Mouse (Mus musculus) urinary bladder, postnatal 14 days (tissue): ENCODE results near the gene Pgc.

Source experiments
- DNase-seq: peaks from one replicate; pipeline ENCODE4 v3.0.0; 2021; ENCODE audit warnings: low spot score

Gene Pgc

GRCm38 (mm10) chr17:47750101-47750500 lies 23.5 kb downstream of the Pgc start:
- DNase-seq, result no peak

GRCm38 (mm10) chr17:47751811-47752210 lies 25.2 kb downstream of the Pgc start:
- DNase-seq, result no peak

GRCm38 (mm10) chr17:47753130-47753775 lies 26.6 kb downstream of the Pgc start:
- no peak for DNase-seq

GRCm38 (mm10) chr17:47754246-47754645 lies 27.6 kb downstream of the Pgc start:
- DNase-seq, result peak; percentile 64

- DNase-seq, result no peak
Measured at GRCm38 (mm10) chr17:47756366-47756765, 29.7 kb downstream of the Pgc start.

- DNase-seq, result no peak
Measured at GRCm38 (mm10) chr17:47757056-47757610, 30.5 kb downstream of the Pgc start.

GRCm38 (mm10) chr17:47759702-47760410 lies 33.2 kb downstream of the Pgc start:
- DNase-seq, result peak; percentile 43

- no peak for DNase-seq
Measured at GRCm38 (mm10) chr17:47762028-47762427, 35.4 kb downstream of the Pgc start.

- DNase-seq, result peak; percentile 76
Measured at GRCm38 (mm10) chr17:47762518-47763340, 36.1 kb downstream of the Pgc start.

- no peak for DNase-seq
Measured at GRCm38 (mm10) chr17:47765986-47766385, 39.3 kb downstream of the Pgc start.

- DNase-seq, result no peak
Measured at GRCm38 (mm10) chr17:47766407-47767043, 39.9 kb downstream of the Pgc start.

- DNase-seq, result no peak
Measured at GRCm38 (mm10) chr17:47767081-47767455, 40.4 kb downstream of the Pgc start.

GRCm38 (mm10) chr17:47767456-47768141 lies 41.0 kb downstream of the Pgc start:
- no peak for DNase-seq

GRCm38 (mm10) chr17:47768707-47769276 lies 42.1 kb downstream of the Pgc start:
- no peak for DNase-seq

GRCm38 (mm10) chr17:47769389-47770299 lies 43.0 kb downstream of the Pgc start:
- no peak for DNase-seq

- no peak for DNase-seq
Measured at GRCm38 (mm10) chr17:47773604-47774003, 47.0 kb downstream of the Pgc start.

GRCm38 (mm10) chr17:47777141-47777540 lies 50.5 kb downstream of the Pgc start:
- no peak for DNase-seq

GRCm38 (mm10) chr17:47780470-47780869 lies 53.8 kb downstream of the Pgc start:
- no peak for DNase-seq

- no peak for DNase-seq
Measured at GRCm38 (mm10) chr17:47782486-47782885, 55.8 kb downstream of the Pgc start.
